Mouse (Mus musculus) limb, embryonic 15.5 days (tissue): ENCODE data around the gene Cep164. TPM values are rescaled to one million over a fixed set of nuclear protein-coding genes. Genes with fewer than 3 reads are reported as not detected.
"Not testable (repeated sequence)": the region's sequence is repeated elsewhere in the genome, so short reads cannot be mapped to it uniquely, and the experiment has no call there.

Experiments
- ATAC-seq: fragments of 200-750 bp; cut with Nextera tagmentation; 2 replicates; pipeline ENCODE4 v1.8.0; 2017; ENCODE audit warnings: low read depth, moderate TSS enrichment; ENCODE audit not compliant: insufficient number of reproducible peaks, low FRiP score, low TSS enrichment
- H3K27ac ChIP-seq: fragments of 300-500 bp; sonication (generic); 2 replicates; pipeline ENCODE4 v1.5.1; 2015; ENCODE audit warnings: moderate library complexity, mild to moderate bottlenecking, inconsistent platforms
- H3K27me3 ChIP-seq: fragments of 300-500 bp; sonication (generic); 2 replicates; pipeline ENCODE4 v1.6.1; 2015; ENCODE audit warnings: inconsistent platforms
- H3K36me3 ChIP-seq: fragments of 300-500 bp; sonication (generic); 2 replicates; pipeline ENCODE4 v1.6.1; 2015; ENCODE audit warnings: inconsistent platforms
- H3K4me1 ChIP-seq: fragments of 300-500 bp; sonication (generic); 2 replicates; pipeline ENCODE4 v1.6.1; 2015; ENCODE audit warnings: inconsistent platforms
- H3K4me2 ChIP-seq: fragments of 300-500 bp; sonication (generic); 2 replicates; pipeline ENCODE4 v1.6.1; 2015; ENCODE audit warnings: mild to moderate bottlenecking, inconsistent platforms
- H3K4me3 ChIP-seq: fragments of 300-500 bp; sonication (generic); 2 replicates; pipeline ENCODE4 v1.5.1; 2015; ENCODE audit warnings: mild to moderate bottlenecking, inconsistent platforms
- H3K9ac ChIP-seq: fragments of 300-500 bp; sonication (generic); 2 replicates; pipeline ENCODE4 v1.6.1; 2015; ENCODE audit warnings: inconsistent platforms
- H3K9me3 ChIP-seq: fragments of 300-500 bp; sonication (generic); 2 replicates; pipeline ENCODE4 v1.6.1; 2016; ENCODE audit warnings: inconsistent platforms
- WGBS: fragments of 180-500 bp; shearing (Covaris S2); methylation state at CpG from one replicate; pipeline ENCODE4 v1.1.7; 2015; 5-methylcytosine and 5-hydroxymethylcytosine counted together
- polyA plus RNA-seq: library from polyadenylated mRNA; unstranded; fragments of >200 nt; fragmentation: Nextera tagmentation; extraction: Ambion mirVana; gene quantifications from 2 replicates; pipeline ENCODE4 v1.2.1, GENCODE M21; 2015

The Cep164 gene
- polyA plus RNA-seq, 1 experiment from 2014 or later: 28.8 TPM

DNA sequence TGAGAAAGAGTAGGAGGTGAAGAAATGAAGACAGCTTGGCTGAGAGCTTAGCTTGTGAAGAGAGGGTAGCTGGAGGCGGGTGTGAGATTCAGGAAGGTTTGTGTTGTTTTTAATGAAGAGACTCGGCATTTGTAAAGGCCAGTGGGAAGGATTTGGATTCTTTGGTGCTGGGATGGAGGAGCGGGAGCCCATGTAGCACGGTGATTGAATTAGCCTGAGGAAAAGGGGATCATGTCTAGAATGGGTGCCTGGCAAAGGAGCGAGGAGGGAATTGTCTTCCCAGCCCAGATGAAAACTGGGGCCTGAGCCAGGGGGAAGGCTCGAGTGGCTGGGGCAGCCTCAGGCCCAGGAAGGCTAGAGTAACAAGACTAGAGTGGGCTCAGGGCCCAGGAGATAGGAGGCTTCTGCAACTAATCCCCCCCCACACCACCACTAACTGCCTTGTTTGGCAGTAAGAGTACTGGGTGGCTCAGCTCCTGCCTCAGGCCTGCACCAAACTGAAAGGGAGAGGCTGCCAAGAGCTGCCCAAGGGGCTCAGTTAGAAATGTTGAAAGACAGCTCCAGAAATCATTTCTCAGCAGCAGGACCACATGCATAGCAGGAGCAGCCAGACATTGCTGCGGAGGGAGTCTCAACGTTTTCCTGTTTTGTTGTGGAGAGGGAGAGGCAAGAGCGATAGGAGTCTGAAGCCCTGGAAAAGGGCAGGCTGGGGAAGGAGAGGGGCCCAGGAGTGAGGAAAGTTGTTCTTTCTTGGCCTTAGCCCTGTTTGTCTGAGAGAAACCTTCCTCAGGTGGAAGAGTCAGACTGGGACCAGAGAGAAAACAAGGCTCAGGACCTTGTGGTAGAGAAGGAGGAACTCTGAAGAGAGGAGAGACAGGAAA lies 21.3 kb upstream of the Cep164 start:
- Histone ChIP-seq H3K36me3 (peaks cover 9% of the 10 kb centered on the region; the same call in 1 of the 2 replicates), H3K27ac (peak overlapping the region; percentile 90), H3K9me3 (no peaks in the 10 kb centered on the region), H3K9ac (no peak overlapping the region), H3K4me2 (no peak overlapping the region), H3K4me1 (peaks cover 30% of the 10 kb centered on the region), H3K4me3 (no peak overlapping the region), H3K27me3 (no peaks in the 10 kb centered on the region)
- ATAC-seq: peak; percentile 76; the same call in 1 of the 2 replicates
- 38% methylated on average over 9 of the region's 9 CpGs for WGBS

DNA sequence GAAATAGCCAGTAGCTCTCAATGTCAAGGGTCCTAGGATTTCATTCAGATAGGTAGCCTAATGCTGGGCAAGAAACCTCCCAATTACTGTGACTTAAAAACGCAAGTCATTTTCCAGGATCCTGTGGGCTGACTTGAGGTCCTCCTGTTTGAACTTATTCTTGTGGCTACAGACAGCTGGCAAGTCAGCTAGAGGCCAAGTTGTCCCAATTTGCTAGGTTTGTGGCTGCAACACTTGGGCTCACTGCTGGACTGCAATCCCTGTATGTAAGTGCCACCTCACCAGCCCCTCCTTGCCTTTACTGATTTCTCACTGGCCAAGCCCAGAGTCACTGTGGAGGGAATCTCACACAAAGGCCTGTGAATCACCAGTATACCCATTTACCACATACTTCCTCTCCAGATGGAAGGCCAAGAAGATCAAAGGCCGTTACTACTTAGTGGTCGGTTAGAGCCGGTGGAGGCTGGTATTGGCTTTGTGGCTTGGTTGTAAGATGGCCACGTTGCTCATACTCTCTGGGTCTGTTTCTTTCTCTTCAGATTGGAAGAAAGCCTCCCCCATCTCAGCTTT lies 18.5 kb upstream of the Cep164 start:
- no peaks in the 10 kb centered on the region for H3K9me3 ChIP-seq
- no peak overlapping the region for H3K4me2 ChIP-seq
- peaks cover 30% of the 10 kb centered on the region for H3K4me1 ChIP-seq
- H3K27ac ChIP-seq: no peak overlapping the region
- ATAC-seq: no peak
- H3K9ac ChIP-seq: no peak overlapping the region
- H3K4me3 ChIP-seq: no peak overlapping the region
- H3K27me3 ChIP-seq: no peaks in the 10 kb centered on the region
- H3K36me3 ChIP-seq: no peaks in the 10 kb centered on the region
- WGBS: 69% methylated on average over 5 of the region's 5 CpGs

DNA sequence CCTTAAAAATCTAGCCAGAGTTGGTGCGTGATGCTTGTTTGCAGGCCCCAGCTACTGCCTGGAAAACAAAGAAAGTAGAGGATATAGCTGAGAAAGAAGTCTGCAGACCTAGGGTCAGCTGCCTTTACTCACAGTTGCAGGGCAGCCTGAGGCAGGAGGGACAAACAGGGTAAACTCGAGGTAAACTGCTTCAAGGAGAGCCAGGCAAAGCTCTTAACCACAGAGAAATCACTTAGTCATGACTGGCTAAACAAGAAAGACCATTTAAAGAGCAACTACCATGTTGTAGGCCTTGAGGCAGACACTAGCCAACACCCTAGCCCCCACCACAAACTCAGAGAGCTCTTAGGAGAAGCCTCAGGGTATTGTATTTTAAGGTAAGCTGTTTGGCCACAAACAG lies 17.7 kb upstream of the Cep164 start:
- not testable (repeated sequence) for H3K36me3 ChIP-seq, ATAC-seq, H3K9me3 ChIP-seq, H3K4me3 ChIP-seq, H3K27ac ChIP-seq, H3K9ac ChIP-seq, H3K4me2 ChIP-seq, H3K27me3 ChIP-seq
- 64% methylated on average over 2 of the region's 2 CpGs for WGBS
- peaks cover 30% of the 10 kb centered on the region for H3K4me1 ChIP-seq

GRCm38 (mm10) chr9:45845541-45845940 lies 17.1 kb upstream of the Cep164 start:
- no peaks in the 10 kb centered on the region for H3K36me3 ChIP-seq
- H3K9ac ChIP-seq: no peak overlapping the region
- H3K4me3 ChIP-seq: no peak overlapping the region
- H3K9me3 ChIP-seq: no peaks in the 10 kb centered on the region
- no peak for ATAC-seq
- no peak overlapping the region for H3K27ac ChIP-seq
- H3K27me3 ChIP-seq: no peaks in the 10 kb centered on the region
- H3K4me2 ChIP-seq: no peak overlapping the region
- 87% methylated on average over 3 of the region's 3 CpGs for WGBS
- peaks cover 30% of the 10 kb centered on the region for H3K4me1 ChIP-seq

- peaks cover 31% of the 10 kb centered on the region for H3K4me1 ChIP-seq
- no peaks in the 10 kb centered on the region for H3K36me3 ChIP-seq
- no peak overlapping the region for H3K4me2 ChIP-seq
- no peak overlapping the region for H3K9ac ChIP-seq
- H3K4me3 ChIP-seq: no peak overlapping the region
- no peak overlapping the region for H3K27ac ChIP-seq
- no peak for ATAC-seq
- 80% methylated on average over 1 of the region's 1 CpGs for WGBS
- no peaks in the 10 kb centered on the region for H3K27me3 ChIP-seq
- no peaks in the 10 kb centered on the region for H3K9me3 ChIP-seq
Measured at GRCm38 (mm10) chr9:45843780-45844179, 15.3 kb upstream of the Cep164 start.

GRCm38 (mm10) chr9:45843007-45843406 lies 14.5 kb upstream of the Cep164 start:
- Histone ChIP-seq H3K9ac (no peak overlapping the region), H3K27ac (no peak overlapping the region), H3K9me3 (no peaks in the 10 kb centered on the region), H3K4me3 (no peak overlapping the region), H3K36me3 (no peaks in the 10 kb centered on the region), H3K4me2 (no peak overlapping the region), H3K27me3 (no peaks in the 10 kb centered on the region), H3K4me1 (peaks cover 27% of the 10 kb centered on the region)
- 82% methylated on average over 5 of the region's 5 CpGs for WGBS
- ATAC-seq: no peak

DNA sequence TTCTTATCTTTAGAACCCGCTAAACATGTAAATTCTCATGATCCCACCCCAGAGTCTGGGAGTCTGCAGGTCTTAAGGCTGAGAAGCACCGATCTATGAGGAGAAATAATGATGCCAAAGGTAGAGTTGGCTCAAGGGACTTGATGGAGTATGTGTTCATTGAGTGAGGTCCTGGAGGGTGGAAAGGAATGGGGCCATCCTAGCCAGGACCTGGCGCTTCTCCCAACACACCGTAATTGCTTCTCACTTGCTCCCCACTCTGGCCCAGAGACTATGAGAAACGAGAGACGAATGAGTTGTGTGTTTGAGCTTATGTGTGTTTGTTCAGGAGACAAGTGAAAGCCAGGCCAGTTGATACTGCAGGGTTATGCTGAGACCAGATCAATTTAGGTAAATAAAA lies 13.0 kb upstream of the Cep164 start:
- H3K27me3 ChIP-seq: no peaks in the 10 kb centered on the region
- no peak overlapping the region for H3K4me3 ChIP-seq
- ATAC-seq: no peak
- 76% methylated on average over 6 of the region's 6 CpGs for WGBS
- no peaks in the 10 kb centered on the region for H3K36me3 ChIP-seq
- H3K4me2 ChIP-seq: 0 out of 2 replicates have a peak overlapping the region, but pooled peaks have one; percentile 91
- peaks cover 28% of the 10 kb centered on the region for H3K4me1 ChIP-seq
- H3K9me3 ChIP-seq: no peaks in the 10 kb centered on the region
- no peak overlapping the region for H3K27ac ChIP-seq
- H3K9ac ChIP-seq: no peak overlapping the region

GRCm38 (mm10) chr9:45840331-45840730 lies 11.8 kb upstream of the Cep164 start:
- peak overlapping the region; percentile 81 for H3K4me3 ChIP-seq
- 32% methylated on average over 5 of the region's 5 CpGs for WGBS
- H3K4me1 ChIP-seq: peaks cover 28% of the 10 kb centered on the region
- peak overlapping the region; percentile 75 for H3K9ac ChIP-seq
- no peaks in the 10 kb centered on the region for H3K27me3 ChIP-seq
- H3K4me2 ChIP-seq: peak overlapping the region; percentile 91
- H3K9me3 ChIP-seq: no peaks in the 10 kb centered on the region
- no peaks in the 10 kb centered on the region for H3K36me3 ChIP-seq
- H3K27ac ChIP-seq: 0 out of 2 replicates have a peak overlapping the region, but pooled peaks have one; percentile 9
- ATAC-seq: no peak

GRCm38 (mm10) chr9:45839982-45840300 lies 11.4 kb upstream of the Cep164 start:
- peak overlapping the region; percentile 81 for H3K4me3 ChIP-seq
- peak overlapping the region; percentile 91 for H3K4me2 ChIP-seq
- H3K36me3 ChIP-seq: no peaks in the 10 kb centered on the region
- H3K27ac ChIP-seq: 0 out of 2 replicates have a peak overlapping the region, but pooled peaks have one; percentile 9
- no peaks in the 10 kb centered on the region for H3K27me3 ChIP-seq
- peaks cover 28% of the 10 kb centered on the region for H3K4me1 ChIP-seq
- no peaks in the 10 kb centered on the region for H3K9me3 ChIP-seq
- no peak for ATAC-seq
- peak overlapping the region; percentile 75 for H3K9ac ChIP-seq
- 68% methylated on average over 7 of the region's 7 CpGs for WGBS

GRCm38 (mm10) chr9:45839139-45839981 lies 10.9 kb upstream of the Cep164 start:
- peak overlapping the region; percentile 91 for H3K4me2 ChIP-seq
- no peak for ATAC-seq
- no peaks in the 10 kb centered on the region for H3K36me3 ChIP-seq
- H3K9me3 ChIP-seq: no peaks in the 10 kb centered on the region
- H3K4me3 ChIP-seq: peak overlapping the region; percentile 81
- no peaks in the 10 kb centered on the region for H3K27me3 ChIP-seq
- WGBS: 11% methylated on average over 17 of the region's 17 CpGs
- peak overlapping the region; percentile 76 for H3K27ac ChIP-seq
- peak overlapping the region; percentile 75 for H3K9ac ChIP-seq
- H3K4me1 ChIP-seq: peaks cover 28% of the 10 kb centered on the region

GRCm38 (mm10) chr9:45838434-45839138 lies 10.1 kb upstream of the Cep164 start, which contains the start of gene Bace1:
Gene Bace1, plus strand, starts transcription at chr9:45838580.
- Histone ChIP-seq H3K9ac (peak within 1 kb of the TSS; percentile 75), H3K4me3 (peak within 1 kb of the TSS; percentile 81), H3K27me3 (no peaks in the 10 kb centered on the region), H3K36me3 (no peaks in the 10 kb centered on the region), H3K4me2 (peak within 1 kb of the TSS; percentile 91), H3K9me3 (no peaks in the 10 kb centered on the region), H3K4me1 (peaks cover 28% of the 10 kb centered on the region), H3K27ac (peak within 1 kb of the TSS; percentile 76)
- 0% methylated on average over 40 of the region's 40 CpGs for WGBS
- ATAC-seq: peak; percentile 83
